Mouse (Mus musculus): ENCODE results near the gene Lamtor3. TPM values are rescaled to one million over a fixed set of nuclear protein-coding genes. Genes with fewer than 3 reads are reported as not detected.
"Not testable (repeated sequence)": the region's sequence is repeated elsewhere in the genome, so short reads cannot be mapped to it uniquely, and the experiment has no call there.

Gene Lamtor3
- total RNA-seq, 2 experiments from 2014 or later: 87.8 to 98.0 TPM

DNA sequence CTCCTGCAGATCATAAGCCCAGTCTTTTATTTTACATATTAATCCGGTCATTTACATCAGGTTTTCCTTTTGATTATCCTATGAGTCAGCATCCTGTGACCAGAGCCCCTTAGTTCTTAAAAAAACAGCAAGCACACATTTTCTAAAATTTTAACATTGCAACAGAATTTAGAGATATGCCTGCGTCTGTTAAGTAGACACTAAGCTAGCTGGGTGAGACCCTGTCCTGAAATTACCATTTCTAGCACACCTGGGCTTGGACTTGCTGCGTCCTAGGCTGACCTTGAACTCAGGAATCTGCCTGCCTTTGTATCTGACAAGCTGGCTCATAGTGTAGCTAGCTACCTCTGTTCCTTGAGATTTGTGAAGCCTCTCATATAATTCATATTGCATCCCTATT lies 11.6 kb downstream of the Lamtor3 start:
- intact Hi-C loops (cut with DNase I): no loop called here
- DNase-seq: no peak

DNA sequence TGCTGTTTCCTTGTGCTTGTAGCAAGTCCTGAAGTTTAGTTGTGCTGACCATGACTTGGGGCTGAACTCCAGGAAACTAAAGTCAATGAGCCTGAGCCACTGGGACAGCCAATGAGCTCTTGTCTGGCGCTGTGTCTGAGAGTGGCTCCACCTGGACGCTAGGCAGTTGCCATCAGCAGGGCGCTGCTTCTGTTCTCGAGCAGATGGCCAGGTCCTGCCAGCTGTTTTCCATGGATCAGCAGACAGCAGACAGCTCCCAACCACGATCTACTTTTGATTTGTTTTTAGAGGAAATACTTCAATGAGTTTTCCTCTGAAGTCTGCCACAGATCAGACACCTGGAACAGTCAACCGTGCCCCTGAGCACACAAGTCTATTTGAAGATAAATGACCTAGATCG lies 14.4 kb downstream of the Lamtor3 start:
- no peak for DNase-seq
- intact Hi-C loops (cut with DNase I): no loop called here

DNA sequence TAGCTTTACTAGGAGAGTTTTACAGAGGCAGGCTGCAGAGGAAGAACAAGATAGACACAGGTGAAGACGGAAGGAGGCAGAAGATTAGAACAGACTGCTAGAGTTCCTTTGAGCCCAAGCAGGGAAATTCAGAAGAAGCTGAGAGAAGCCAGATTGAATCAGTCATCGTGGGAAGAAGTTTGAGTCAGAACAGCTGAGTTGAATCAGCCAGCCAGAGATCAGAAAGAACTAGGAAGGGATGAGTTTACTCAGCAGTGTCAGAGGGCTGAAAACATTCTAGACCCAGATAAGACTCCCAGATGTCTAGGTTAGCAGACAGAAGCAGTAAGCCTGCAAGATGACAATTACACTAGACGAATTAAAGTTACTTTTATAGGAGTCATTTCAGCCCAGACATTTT lies 15.7 kb downstream of the Lamtor3 start:
- intact Hi-C loops (cut with DNase I): no loop called here
- DNase-seq: no peak

- intact Hi-C loops (cut with DNase I): loop anchor here (5.0 kb wide), 2 partner anchors 56 to 211 kb away; no protein-coding TSS in a partner anchor
- no peak for DNase-seq
Observed at GRCm38 (mm10) chr3:137935570-137936525, 17.5 kb downstream of the Lamtor3 start.

GRCm38 (mm10) chr3:137936541-137936940 lies 18.2 kb downstream of the Lamtor3 start:
- intact Hi-C loops (cut with DNase I): loop anchor here (5.0 kb wide), 2 partner anchors 56 to 211 kb away; no protein-coding TSS in a partner anchor
- no peak for DNase-seq

GRCm38 (mm10) chr3:137938608-137939007 lies 20.3 kb downstream of the Lamtor3 start:
- peak; percentile 68 to 76 for DNase-seq
- intact Hi-C loops (cut with DNase I): loop anchor here (5.0 kb wide), 2 partner anchors 54 to 209 kb away; no protein-coding TSS in a partner anchor

DNA sequence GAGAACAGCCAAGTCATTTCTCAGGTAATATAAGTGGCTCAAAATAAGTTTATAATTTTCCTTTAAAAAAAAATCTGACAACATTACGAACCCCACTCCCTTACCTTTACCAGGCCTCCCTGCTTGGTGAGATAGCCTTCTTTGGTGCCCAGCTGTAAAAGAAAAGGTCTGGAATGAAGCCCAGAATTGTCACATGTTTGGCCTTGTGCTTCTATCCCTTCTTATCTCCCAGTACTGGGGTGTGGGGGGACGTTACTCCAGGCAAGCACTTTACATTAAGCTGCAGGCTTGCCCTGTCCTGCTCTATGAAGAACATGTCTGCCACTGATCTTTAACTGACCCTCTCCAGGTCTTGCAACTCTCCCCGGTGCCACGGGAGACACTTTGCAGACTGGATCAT lies 22.5 kb downstream of the Lamtor3 start:
- intact Hi-C loops (cut with DNase I): no loop called here
- peak; percentile 83 to 84 for DNase-seq

DNA sequence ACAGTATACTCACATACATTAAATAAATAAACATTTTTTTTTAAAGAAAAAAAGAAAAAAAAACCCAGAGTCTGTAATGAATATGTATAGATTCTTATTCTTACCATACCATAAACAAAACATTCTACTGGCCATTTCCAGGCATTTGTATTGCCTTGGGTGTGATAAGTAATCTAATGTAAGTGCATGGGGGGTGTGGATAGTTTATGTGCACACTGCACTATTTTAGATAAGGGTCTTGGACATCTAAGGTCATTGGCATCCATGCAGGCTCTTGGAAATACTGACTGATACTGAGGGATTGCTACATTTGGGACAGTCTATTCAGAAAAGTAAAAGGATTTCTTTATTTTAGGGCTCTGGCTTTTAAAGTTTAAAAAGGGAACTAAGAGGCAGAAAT lies 23.2 kb downstream of the Lamtor3 start:
- no peak for DNase-seq
- intact Hi-C loops (cut with DNase I): no loop called here

- intact Hi-C loops (cut with DNase I): no loop called here
- no peak for DNase-seq
Observed at GRCm38 (mm10) chr3:137942098-137942622, 23.9 kb downstream of the Lamtor3 start.

DNA sequence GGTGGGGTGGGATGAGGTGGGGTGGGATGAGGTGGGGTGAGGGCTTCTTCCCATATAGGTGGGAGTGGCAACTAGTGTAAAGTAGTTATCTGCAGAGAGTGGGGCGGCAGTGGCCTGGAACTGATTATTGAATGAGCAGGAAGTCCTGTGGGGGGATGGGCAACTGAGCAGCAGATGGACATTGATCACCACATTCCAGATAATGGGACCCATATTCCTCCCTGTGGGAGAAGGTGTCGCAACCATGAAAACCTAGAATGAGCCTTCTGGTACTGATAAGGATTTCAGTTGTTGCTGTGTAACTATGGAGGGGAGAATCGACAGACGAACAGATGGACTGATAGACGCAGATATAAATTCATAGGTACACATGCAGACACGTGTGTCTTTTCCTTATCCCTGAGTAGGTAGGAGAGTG lies 25.4 kb downstream of the Lamtor3 start:
- intact Hi-C loops (cut with DNase I): no loop called here
- no peak for DNase-seq

DNA sequence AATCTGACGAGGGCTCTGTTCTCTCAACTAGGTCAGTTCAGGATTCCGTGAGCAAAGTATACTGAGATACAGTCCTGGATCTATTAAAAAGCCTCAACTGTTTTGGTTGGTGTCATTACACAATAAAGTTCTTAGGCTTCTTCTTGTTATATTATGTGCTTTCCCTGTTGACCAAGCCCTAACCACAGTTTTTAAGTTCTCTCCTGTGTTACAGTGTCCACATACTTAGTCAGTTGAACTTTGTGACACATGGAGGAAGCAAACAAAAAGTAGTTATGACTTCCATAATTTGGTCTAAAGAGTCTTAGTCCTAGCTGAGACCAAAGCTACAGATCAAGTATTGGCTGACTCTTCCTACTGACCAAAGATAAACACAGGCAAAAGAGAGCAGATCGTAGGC lies 28.5 kb downstream of the Lamtor3 start:
- intact Hi-C loops (cut with DNase I): no loop called here
- DNase-seq: no peak

- intact Hi-C loops (cut with DNase I): no loop called here
- DNase-seq: no peak
Observed at GRCm38 (mm10) chr3:137947525-137947924, 29.2 kb downstream of the Lamtor3 start.

DNA sequence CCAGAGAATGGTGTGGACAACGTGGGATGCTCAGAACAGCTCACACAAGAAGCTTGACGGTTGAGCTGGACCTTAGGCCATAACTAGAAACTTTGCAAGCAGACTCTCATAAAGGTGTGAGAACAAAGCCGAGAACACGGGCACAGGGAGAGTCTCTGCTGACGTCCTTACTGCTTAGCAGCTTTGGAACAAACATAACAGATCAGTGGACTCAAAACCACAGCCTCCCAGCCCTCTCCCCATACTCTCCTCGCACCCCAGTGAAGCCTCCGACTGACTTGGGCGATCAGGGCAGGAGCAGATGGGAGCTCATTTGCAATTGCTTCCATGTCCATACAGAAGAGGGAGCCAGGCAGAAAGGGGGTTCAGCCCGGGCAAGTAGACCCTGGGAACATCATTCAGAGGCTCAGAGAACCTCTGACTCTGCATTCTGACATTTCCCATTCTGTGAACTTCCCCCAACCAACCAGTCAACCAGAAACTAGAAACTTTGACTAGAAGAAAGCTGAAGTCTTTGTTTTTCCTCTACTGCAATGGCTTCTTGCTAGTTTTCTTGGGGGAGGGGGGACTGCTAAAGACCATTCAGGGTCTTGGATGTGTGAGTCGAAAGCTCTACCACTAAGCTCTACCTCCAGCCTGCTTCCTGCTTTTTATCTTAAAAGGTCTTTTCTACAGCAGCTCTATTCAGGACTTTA lies 32.0 kb downstream of the Lamtor3 start:
- no peak for DNase-seq
- intact Hi-C loops (cut with DNase I): no loop called here

GRCm38 (mm10) chr3:137951302-137951701 lies 33.0 kb downstream of the Lamtor3 start:
- intact Hi-C loops (cut with DNase I); DNase-seq: not testable (repeated sequence)

DNA sequence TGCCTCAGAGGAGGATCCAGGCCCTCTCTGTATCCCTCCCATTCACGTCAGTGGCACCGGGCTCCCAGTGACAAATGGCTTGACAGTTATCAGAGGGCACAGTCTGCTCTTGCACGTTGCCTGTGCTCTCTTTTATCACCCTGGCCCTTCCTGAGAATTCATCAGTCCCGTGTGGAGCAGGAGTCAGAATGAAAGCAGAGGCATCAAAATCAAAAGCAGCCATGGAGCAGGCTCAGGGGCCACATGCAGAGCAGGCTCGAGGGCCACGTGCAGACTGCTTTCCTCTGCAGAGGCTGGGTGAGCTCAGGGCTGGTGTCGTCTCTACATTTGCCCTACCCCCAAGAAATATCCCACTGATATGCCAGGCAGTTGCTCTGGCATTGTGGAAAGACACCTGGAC lies 33.5 kb downstream of the Lamtor3 start:
- DNase-seq: no peak
- intact Hi-C loops (cut with DNase I): no loop called here

DNA sequence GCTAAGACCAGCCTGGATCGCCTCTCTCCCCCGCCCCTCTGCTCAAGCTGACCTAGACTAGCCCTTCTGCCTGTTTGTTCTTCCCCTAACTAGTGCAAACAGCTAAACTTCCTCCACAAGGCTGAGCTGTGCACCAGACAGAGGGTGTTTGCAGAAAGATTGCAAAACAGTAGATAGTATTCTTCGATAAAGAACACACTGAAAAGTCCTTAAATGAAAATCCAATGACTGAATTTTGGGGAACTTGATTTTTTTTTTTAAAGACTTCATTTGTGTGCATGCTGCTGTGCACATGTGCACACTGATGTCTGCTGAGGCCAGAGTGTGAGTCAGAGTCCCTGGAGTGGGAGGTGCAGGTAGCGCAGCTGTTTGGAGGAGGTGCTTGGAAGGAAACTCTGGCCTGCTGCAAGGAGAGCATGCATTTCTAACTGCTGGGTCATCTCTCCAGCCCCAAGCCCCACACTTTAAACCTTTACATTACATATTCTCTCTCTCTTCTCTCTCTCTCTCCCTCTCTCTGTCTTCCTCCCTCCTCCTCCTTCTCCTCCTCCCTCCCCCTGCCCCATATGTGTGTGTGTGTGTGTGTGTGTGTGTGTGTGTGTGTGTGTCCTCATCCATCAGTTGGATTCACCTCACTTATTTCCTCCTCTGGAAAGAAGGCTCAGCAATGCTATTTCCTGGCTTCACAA lies 34.1 kb downstream of the Lamtor3 start:
- peak; percentile 55 to 58 for DNase-seq
- intact Hi-C loops (cut with DNase I): no loop called here

GRCm38 (mm10) chr3:137952914-137953880 lies 34.9 kb downstream of the Lamtor3 start:
- DNase-seq: peak; percentile 45 to 70
- intact Hi-C loops (cut with DNase I): no loop called here

DNA sequence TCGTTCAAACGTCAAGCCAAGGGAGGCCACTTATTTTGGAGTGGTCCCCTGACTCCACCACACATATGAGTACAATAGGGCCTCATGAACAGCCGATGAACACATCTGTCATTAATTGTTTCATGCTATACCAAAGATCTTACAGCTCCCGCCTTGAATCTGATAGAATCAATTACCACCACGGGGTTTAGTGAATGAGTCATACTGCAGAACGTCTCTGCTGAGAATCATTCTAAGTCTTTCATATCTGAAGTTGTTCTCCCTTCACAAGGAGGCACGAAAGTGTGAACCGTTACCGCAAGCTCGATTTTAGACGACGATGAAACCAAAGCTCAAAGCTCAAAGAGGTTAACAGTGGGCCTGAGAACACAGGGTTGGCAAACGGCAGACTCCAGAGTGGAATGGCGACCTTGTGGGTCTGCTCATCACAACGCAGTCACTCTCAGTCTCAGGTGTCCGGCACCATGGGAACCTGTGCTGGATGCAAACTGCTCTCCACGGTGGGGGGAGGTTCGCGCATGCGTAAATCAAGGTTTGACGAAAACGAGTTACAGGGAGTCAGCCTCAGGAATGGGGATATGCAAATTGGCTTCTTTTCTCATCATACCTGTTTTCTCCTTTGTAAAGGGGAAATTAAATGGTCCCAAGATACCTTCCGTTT lies 36.1 kb downstream of the Lamtor3 start:
- DNase-seq: no peak
- intact Hi-C loops (cut with DNase I): no loop called here

DNA sequence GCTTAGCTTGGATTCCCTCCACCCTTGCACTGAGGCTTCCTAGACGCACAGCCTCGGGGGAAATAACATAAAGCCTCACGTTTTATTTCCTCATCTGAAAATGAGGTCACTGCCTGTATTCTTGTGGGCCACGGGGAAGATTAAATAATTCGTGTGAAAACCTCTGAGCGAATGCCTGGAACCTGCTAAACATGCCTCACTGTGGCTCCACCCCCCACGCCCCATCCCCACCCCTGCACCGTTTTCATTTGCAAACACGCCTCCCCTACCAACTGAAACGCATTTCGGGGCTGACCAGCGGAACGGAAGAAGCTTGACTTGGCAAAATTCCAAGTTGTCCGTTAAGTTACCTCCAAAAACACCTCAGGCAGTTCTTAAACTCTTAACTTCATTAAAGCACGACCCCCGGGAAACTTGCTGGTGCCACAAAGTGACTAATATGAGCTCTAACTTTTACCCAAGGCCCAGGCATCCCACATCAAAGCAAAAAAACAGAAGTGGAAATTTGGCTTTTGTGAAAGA lies 37.3 kb downstream of the Lamtor3 start:
- intact Hi-C loops (cut with DNase I): no loop called here
- no peak for DNase-seq

Data from heart, postnatal 10 days (tissue).